ENCODE assay signal across 8 mouse cellular contexts in the genomic region with DNA sequence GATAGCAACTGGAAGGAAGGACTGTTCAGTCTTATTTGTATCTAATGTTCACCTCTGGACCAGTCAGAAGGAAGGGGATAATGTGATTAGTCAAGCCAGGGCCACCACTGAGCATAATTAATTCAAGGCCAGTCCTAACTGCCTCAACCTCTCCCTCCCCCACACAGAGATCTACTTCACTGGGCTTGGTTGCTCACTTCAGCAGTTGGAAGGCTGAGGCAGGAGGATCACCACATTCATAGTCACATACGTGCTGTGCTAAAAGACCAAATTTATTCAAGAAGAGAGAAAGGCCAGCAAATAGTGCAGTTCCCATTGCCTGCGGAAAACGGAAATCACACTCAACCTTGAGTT. TPM values are rescaled to one million over a fixed set of nuclear protein-coding genes. Genes with fewer than 3 reads are reported as not detected.
DNase-seq lines count a peak whose midpoint lies in the region; ATAC-seq and TF ChIP-seq lines count a peak whose summit lies in the region.

No protein-coding gene starts in this region.

- H3K4me3 ChIP-seq in heart, embryonic 12.5 days = peak overlapping the region; percentile 73
- H3K4me3 ChIP-seq in MEL (ENCODE audit: control insufficient read depth in 1 of 2, insufficient read depth in 1 of 2, low read depth in 2 of 2, low read length in 2 of 2) = peak overlapping the region; percentile 75 to 87
- peak overlapping the region; percentile 85 for H3K4me3 ChIP-seq in hindbrain, embryonic 12.5 days

- no peak for DNase-seq in heart, adult 9 months (ENCODE audit: low spot score in 2 of 2)
- DNase-seq in MEL (ENCODE audit: low read depth, low spot score) = no peak
- no peak for DNase-seq in T-cell, adult 2 months (ENCODE audit: low spot score)
- DNase-seq in urinary bladder, postnatal 10 days (ENCODE audit: low spot score) = no peak

- TF ChIP-seq RAD21 in MEL (IDR thresholded peaks at IDR 0.05; ENCODE audit: low read depth, low read length) = no peak

- no peak for TF ChIP-seq CTCF in MEL (IDR thresholded peaks at IDR 0.05 in 2 of 3, conservative IDR thresholded peaks at IDR 0.05 in 1 of 3; ENCODE audit: control insufficient read depth in 1 of 3, insufficient read depth in 1 of 3, low read depth in 2 of 3, low read length in 3 of 3, poor library complexity in 1 of 3, severe bottlenecking in 1 of 3)

- H3K9ac ChIP-seq in heart, embryonic 12.5 days = peak overlapping the region; percentile 87
- H3K9ac ChIP-seq in MEL (ENCODE audit: control insufficient read depth, low read depth, low read length, poor library complexity, severe bottlenecking) = peak overlapping the region; percentile 87
- peak overlapping the region; percentile 82 for H3K9ac ChIP-seq in hindbrain, embryonic 12.5 days

- H3K36me3 ChIP-seq in heart, embryonic 12.5 days = peaks cover 10% of the 10 kb centered on the region
- peaks cover 0 to 11% of the 10 kb centered on the region in 2 experiments; a peak in 2 of 4 replicates for H3K36me3 ChIP-seq in MEL (ENCODE audit: control insufficient read depth in 1 of 2, insufficient read depth in 2 of 2, low read length in 2 of 2)
- H3K36me3 ChIP-seq in hindbrain, embryonic 12.5 days = 0 out of 2 replicates have a peak, but pooled peaks cover 4% of the 10 kb centered on the region

- peak overlapping the region; percentile 70 for H3K4me2 ChIP-seq in heart, embryonic 12.5 days
- H3K4me2 ChIP-seq in hindbrain, embryonic 12.5 days (replicated peaks) = peak overlapping the region; percentile 75

- peak overlapping the region; percentile 88; the same call in 1 of the 2 replicates for H3K27ac ChIP-seq in heart, embryonic 12.5 days (ENCODE audit: poor library complexity, severe bottlenecking)
- H3K27ac ChIP-seq in MEL (ENCODE audit: control insufficient read depth, low read depth, low read length) = peak overlapping the region; percentile 69; the same call in 1 of the 2 replicates
- peak overlapping the region; percentile 80 for H3K27ac ChIP-seq in hindbrain, embryonic 12.5 days

- peaks cover 6% of the 10 kb centered on the region; the same call in 1 of the 2 replicates for H3K79me2 ChIP-seq in MEL (ENCODE audit: control insufficient read depth, insufficient read depth, low read length, poor library complexity)

- H3K9me3 ChIP-seq in heart, embryonic 12.5 days (replicated peaks) = no peaks in the 10 kb centered on the region; the same call in 1 of the 2 replicates
- no peaks in the 10 kb centered on the region for H3K9me3 ChIP-seq in MEL (replicated peaks; ENCODE audit: insufficient read depth, low read length)
- no peaks in the 10 kb centered on the region for H3K9me3 ChIP-seq in hindbrain, embryonic 12.5 days (replicated peaks)

- H3K4me1 ChIP-seq in heart, embryonic 12.5 days (replicated peaks) = peaks cover 16% of the 10 kb centered on the region
- peaks cover 7 to 18% of the 10 kb centered on the region in 2 experiments for H3K4me1 ChIP-seq in MEL (ENCODE audit: control insufficient read depth in 1 of 2, insufficient read depth in 2 of 2, low read length in 2 of 2)
- peaks cover 4% of the 10 kb centered on the region; the same call in 1 of the 2 replicates for H3K4me1 ChIP-seq in hindbrain, embryonic 12.5 days

- TF ChIP-seq POLR2A in MEL (IDR thresholded peaks at IDR 0.05; ENCODE audit: control insufficient read depth in 1 of 2, insufficient read depth in 1 of 2, low read depth in 1 of 2, low read length in 2 of 2, poor library complexity in 1 of 2) = no peak

- 33% methylated on average over 3 of the region's 3 CpGs for WGBS in heart, embryonic 12.5 days
- WGBS in hindbrain, embryonic 12.5 days = 37% methylated on average over 3 of the region's 3 CpGs

- no peaks in the 10 kb centered on the region for H3K27me3 ChIP-seq in heart, embryonic 12.5 days (replicated peaks)
- H3K27me3 ChIP-seq in MEL (ENCODE audit: control insufficient read depth in 1 of 2, insufficient read depth in 2 of 2, low read length in 2 of 2) = peaks cover 0 to 2% of the 10 kb centered on the region in 2 experiments; a peak in 3 of 4 replicates
- no peaks in the 10 kb centered on the region for H3K27me3 ChIP-seq in hindbrain, embryonic 12.5 days

- TF ChIP-seq EP300 in MEL (IDR thresholded peaks at IDR 0.05; ENCODE audit: low read depth in 1 of 2, low read length in 2 of 2) = no peak

- ATAC-seq in heart, embryonic 12.5 days (ENCODE audit: insufficient number of reproducible peaks, low FRiP score) = no peak; the same call in 1 of the 2 replicates
- ATAC-seq in hindbrain, embryonic 12.5 days (ENCODE audit: low FRiP score) = no peak
- peak; percentile 14; the same call in 1 of the 2 replicates for ATAC-seq in megakaryocyte progenitor cell, adult 5-6 weeks (replicated peaks; ENCODE audit: poor library complexity)
- ATAC-seq in monocyte, adult 5-6 weeks (replicated peaks; ENCODE audit: insufficient number of reproducible peaks, low FRiP score, low TSS enrichment, poor library complexity, severe bottlenecking) = no peak

TF ChIP-seq in MEL, 35 proteins besides CTCF, POLR2A, EP300 and RAD21:
- peak; percentile 10; the same call in 1 of the 2 replicates for TF ChIP-seq CHD2 (IDR thresholded peaks at IDR 0.05; ENCODE audit: low read length)
- no peak for TF ChIP-seq USF2 (IDR thresholded peaks at IDR 0.05; ENCODE audit: borderline replicate concordance in 1 of 2, insufficient read depth in 1 of 2, low read depth in 1 of 2, low read length in 2 of 2)

RNA-seq across cellular contexts. Expression of a gene that starts 0.5 kb away (rescaled TPM):
- 7.3 and 8.3 TPM in 2 replicates for polyA plus RNA-seq in heart, embryonic 12.5 days (2016; fragmentation: Nextera tagmentation; extraction: Ambion mirVana)
- 1.5 TPM in 2 replicates for total RNA-seq in MEL (2012; rRNA removed)
- polyA plus RNA-seq in MEL (2012; ENCODE audit: insufficient read depth in 1 of 2, insufficient read length in 2 of 2, low read depth in 1 of 2, low replicate concordance in 2 of 2, missing spikeins in 1 of 2) = 1 to 10 TPM in 1 of 2 experiments, not detected in 1; 1.9 TPM
- 11.1 and 12.7 TPM in 2 replicates for polyA plus RNA-seq in hindbrain, embryonic 12.5 days (2016; fragmentation: Nextera tagmentation; extraction: Ambion mirVana)
- 1.3 and 2.1 TPM in 2 replicates for total RNA-seq in megakaryocyte progenitor cell, adult 5-6 weeks (2015)
- 1.9 and 2.7 TPM in 2 replicates for total RNA-seq in megakaryocyte progenitor cell, adult 5-6 weeks (2017)
- 2.1 to 6.5 TPM (median 2.1 TPM) in 3 replicates for total RNA-seq in monocyte, adult 5-6 weeks (2017)

RNA-seq across cellular contexts. Expression of a gene that starts 48.8 kb away (rescaled TPM):
- not detected in 2 replicates for polyA plus RNA-seq in heart, embryonic 12.5 days (2016; fragmentation: Nextera tagmentation; extraction: Ambion mirVana)
- not detected in 2 replicates for total RNA-seq in MEL (2012; rRNA removed)
- polyA plus RNA-seq in MEL (2012; ENCODE audit: insufficient read depth in 1 of 2, insufficient read length in 2 of 2, low read depth in 1 of 2, low replicate concordance in 2 of 2, missing spikeins in 1 of 2) = not detected
- not detected in 2 replicates for polyA plus RNA-seq in hindbrain, embryonic 12.5 days (2016; fragmentation: Nextera tagmentation; extraction: Ambion mirVana)
- total RNA-seq in megakaryocyte progenitor cell, adult 5-6 weeks (2015) = 0.37 TPM in 1 of 2 replicates, not detected in the other
- not detected in 2 replicates for total RNA-seq in megakaryocyte progenitor cell, adult 5-6 weeks (2017)
- total RNA-seq in monocyte, adult 5-6 weeks (2017) = 13.5 to 64.4 TPM (median 25.6 TPM) in 3 replicates

Comparison
In these comparisons a context has a peak if more than half of its experiments do, and no peak if none do; other contexts are left out.
1. RNA of a gene that starts 48.8 kb away (total RNA-seq): 13.5 to 64.4 TPM in monocyte, adult 5-6 weeks; 0.37 TPM in megakaryocyte progenitor cell, adult 5-6 weeks and not detected in MEL; every median in the first group is over 10 times any median in the second.
2. Peak in every context shown above with its lines, with median percentiles within 50 percentile points of each other: H3K27ac ChIP-seq, H3K4me3 ChIP-seq and H3K9ac ChIP-seq.